Mouse (Mus musculus) macrophage (primary cell): ENCODE measurements around the gene Slc6a21. TPM values are rescaled to one million over a fixed set of nuclear protein-coding genes. Genes with fewer than 3 reads are reported as not detected.
A peak's percentile ranks its signal among the peaks of the same experiment; 100 is the strongest.

Experiments used
- H3K27ac ChIP-seq: fragments of 350-480 bp; formaldehyde crosslinking; 2 replicates; pipeline ENCODE4 v1.9.0; 2021
- H3K36me3 ChIP-seq: fragments of 350-480 bp; formaldehyde crosslinking; 2 replicates; pipeline ENCODE4 v1.9.0; 2021; ENCODE audit errors: inconsistent target
- H3K4me3 ChIP-seq: fragments of 350-480 bp; formaldehyde crosslinking; 2 replicates; pipeline ENCODE4 v1.9.0; 2021; ENCODE audit errors: inconsistent target
- H3K79me2 ChIP-seq: fragments of 350-480 bp; formaldehyde crosslinking; 2 replicates; pipeline ENCODE4 v1.9.0; 2021; ENCODE audit errors: inconsistent target
- WGBS: methylation state at CpG from one replicate; pipeline ENCODE4 v1.1.7; 2026; ENCODE audit warnings: inconsistent platforms; ENCODE audit not compliant: missing documents; 5-methylcytosine and 5-hydroxymethylcytosine counted together
- polyA plus RNA-seq: library from polyadenylated mRNA; stranded (reverse); fragments of 250-400 nt; gene quantifications from 3 replicates; pipeline ENCODE4 v1.2.4, GENCODE M21; 2018; ENCODE audit warnings: inconsistent platforms
- total RNA-seq, 78 experiments: library from RNA; depleted of rRNA; stranded (reverse); fragments of 250-400 nt; gene quantifications; 1 replicate in 9 of 78; 2 replicates in 24 of 78; 3 replicates in 43 of 78; 4 replicates in 2 of 78; pipeline ENCODE4 v1.2.4; 2018; ENCODE audit warnings: inconsistent platforms in 56 of 78

Slc6a21 gene
- total RNA-seq (2018; cell fraction: chromatin; rRNA removed) = not detected
- not detected for total RNA-seq (2018; cell fraction: cytosol; rRNA removed)
- not detected for total RNA-seq (2018; cell fraction: nucleus; rRNA removed)
- polyA plus RNA-seq = not detected in 3 replicates

DNA sequence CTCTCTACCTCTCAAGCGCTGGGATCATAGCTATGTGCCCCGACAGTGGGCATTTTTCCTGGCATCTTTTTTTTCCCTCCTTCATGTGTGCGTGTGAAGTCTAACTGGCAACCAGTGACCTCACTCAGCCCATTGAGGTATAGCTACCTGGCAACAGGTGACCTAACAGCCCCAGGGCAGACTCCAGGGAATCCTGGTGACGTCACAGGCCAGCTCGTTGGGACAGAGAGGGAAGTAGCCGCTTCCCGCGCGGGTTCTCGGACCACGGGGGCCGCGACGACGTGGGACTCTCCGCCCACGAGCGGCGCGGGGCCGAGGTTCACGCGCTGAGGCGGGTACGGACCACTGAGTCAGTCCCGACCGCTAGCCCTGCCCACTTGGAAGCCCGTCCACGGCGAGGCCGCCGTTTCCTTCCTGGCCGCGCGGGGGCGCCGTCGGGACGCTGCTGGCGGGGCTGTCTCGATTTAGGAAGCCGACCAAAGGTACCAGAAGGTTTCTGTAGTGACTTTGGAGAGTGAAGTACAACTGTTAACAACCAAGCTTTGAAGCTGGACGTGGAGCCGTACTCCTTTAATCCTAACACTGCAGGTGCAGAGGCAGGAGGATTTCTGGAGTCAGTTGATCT lies at the start of gene Slc6a21:
TSS of gene Slc6a21 (plus strand) at position 378 of the 625 bp plus-strand sequence.
- Histone ChIP-seq H3K79me2 (no peaks in the 10 kb centered on the region), H3K4me3 (no peak within 1 kb of the TSS; the same call in 1 of the 2 replicates), H3K27ac (no peak within 1 kb of the TSS), H3K36me3 (no peaks in the 10 kb centered on the region)
- WGBS = 6% methylated on average over 38 of the region's 44 CpGs

DNA sequence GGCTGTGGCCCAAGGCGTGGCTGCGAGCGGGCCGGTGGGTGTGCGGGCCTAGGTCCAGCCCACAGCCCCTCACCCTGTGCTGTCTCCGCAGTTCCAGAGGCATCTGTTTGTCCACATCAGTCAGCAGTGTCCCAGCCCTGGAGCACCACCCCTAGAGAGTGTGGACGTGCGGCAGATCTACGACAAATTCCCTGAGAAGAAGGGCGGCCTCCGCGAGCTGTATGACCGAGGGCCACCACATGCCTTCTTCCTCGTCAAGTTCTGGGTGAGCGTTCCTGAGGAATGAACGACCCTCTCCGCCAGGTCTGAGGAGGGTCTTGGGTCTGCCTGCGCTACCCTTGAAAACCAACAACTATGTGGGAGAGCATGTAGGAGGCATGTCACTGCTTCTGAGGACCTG lies 48.8 kb upstream of the Slc6a21 start:
- H3K36me3 ChIP-seq = 0 out of 2 replicates have a peak, but pooled peaks cover 3% of the 10 kb centered on the region
- no peaks in the 10 kb centered on the region for H3K79me2 ChIP-seq
- no peak overlapping the region for H3K4me3 ChIP-seq
- WGBS = 97% methylated on average over 18 of the region's 18 CpGs
- H3K27ac ChIP-seq = no peak overlapping the region

DNA sequence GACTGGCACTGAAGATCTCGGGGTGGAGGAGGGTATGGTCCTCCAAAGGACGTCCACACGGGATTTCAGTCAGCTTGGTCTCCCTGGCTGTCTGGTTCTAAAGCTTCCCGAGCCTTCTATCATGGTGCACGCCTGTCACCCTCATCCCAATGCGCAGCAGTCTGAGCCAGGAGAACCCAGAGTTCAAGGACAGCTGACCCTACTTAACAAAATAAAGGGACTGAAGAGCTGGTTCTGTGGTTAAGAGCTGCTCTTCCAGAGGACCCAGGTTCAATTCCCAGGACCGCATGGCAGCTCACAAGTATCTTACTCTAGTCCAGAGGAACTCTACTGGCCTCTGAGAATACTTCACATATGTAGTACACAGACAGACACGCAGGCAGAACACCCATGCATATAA lies 48.3 kb upstream of the Slc6a21 start:
- 96% methylated on average over 8 of the region's 8 CpGs for WGBS
- Histone ChIP-seq H3K4me3 (no peak overlapping the region), H3K79me2 (no peaks in the 10 kb centered on the region), H3K27ac (no peak overlapping the region), H3K36me3 (0 out of 2 replicates have a peak, but pooled peaks cover 7% of the 10 kb centered on the region)

DNA sequence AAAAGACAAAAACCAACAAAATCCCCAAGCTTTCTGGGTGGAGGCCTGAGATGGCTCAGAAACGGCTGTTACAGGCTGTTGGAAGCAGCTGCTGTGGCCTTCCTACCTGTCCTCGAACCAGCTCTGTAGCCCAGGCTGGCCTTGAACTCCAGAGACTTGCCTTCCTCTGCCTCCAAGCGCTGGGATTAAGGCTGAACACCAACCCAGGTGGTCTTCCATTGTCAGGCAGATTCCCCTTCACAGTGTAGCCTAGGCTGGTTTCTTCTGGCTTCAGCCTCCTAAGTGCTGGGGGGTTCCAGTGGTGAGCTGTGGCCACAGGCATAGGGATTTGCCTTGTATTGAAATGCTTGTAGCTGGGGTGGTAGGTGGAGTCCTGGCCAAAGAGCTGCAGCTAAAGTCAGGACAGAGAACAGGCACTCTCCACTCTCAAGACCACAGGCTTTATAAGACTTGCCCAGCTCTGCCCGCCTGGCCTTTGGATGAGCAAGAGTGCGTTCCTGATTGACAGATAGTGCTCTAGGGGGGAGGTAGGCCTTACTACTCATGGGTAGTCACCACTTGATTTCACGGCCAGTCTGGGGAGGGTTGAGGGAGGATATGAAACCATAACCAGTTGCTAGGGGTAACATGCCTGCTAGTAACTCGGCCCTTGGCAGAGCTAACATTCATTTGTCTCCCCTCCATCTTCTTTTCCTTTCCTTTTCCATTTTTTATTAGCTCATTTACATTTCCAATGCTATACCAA lies 47.7 kb upstream of the Slc6a21 start:
- Histone ChIP-seq H3K79me2 (no peaks in the 10 kb centered on the region), H3K27ac (no peak overlapping the region), H3K36me3 (0 out of 2 replicates have a peak, but pooled peaks cover 7% of the 10 kb centered on the region), H3K4me3 (no peak overlapping the region)
- 72% methylated on average over 7 of the region's 7 CpGs for WGBS

DNA sequence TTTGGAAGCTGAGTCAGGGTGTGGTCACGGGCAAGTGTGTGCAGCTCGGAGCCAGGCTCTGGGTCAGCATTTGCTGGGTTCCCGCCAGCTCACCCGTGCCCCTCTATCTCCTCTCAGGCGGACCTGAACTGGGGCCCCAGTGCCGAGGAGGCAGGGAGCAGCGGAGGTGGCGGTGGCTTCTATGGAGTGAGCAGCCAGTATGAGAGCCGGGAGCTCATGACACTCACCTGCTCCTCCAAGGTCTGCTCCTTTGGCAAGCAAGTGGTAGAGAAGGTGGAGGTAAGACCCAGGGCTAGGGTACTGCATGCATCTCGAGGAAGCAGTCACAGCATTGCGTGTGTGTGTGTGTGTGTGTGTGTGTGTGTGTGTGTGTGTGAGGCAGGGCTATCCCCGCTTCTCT lies 46.1 kb upstream of the Slc6a21 start:
- 87% methylated on average over 10 of the region's 12 CpGs for WGBS
- H3K36me3 ChIP-seq = peaks cover 19% of the 10 kb centered on the region; the same call in 1 of the 2 replicates
- H3K27ac ChIP-seq = no peak overlapping the region
- no peak overlapping the region for H3K4me3 ChIP-seq
- no peaks in the 10 kb centered on the region for H3K79me2 ChIP-seq

DNA sequence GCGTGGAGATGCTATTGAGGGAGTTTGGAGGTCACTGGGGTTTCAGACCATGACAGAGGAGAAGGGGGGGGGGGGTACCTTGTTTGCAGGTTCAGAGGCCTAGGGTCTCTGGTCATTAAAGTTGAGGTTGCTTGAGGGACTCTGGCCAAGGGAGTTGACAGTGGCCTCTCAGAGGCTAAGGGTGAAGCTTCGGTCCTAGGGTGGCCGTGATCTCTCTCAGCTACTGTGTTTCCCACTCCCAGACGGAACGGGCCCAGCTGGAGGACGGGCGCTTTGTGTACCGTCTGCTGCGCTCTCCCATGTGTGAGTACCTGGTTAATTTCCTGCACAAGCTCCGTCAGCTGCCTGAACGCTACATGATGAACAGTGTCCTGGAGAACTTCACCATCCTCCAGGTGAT lies 45.4 kb upstream of the Slc6a21 start:
- no peak overlapping the region for H3K27ac ChIP-seq
- WGBS = 93% methylated on average over 11 of the region's 11 CpGs
- H3K4me3 ChIP-seq = no peak overlapping the region
- H3K36me3 ChIP-seq = peaks cover 19% of the 10 kb centered on the region; the same call in 1 of the 2 replicates
- H3K79me2 ChIP-seq = no peaks in the 10 kb centered on the region

DNA sequence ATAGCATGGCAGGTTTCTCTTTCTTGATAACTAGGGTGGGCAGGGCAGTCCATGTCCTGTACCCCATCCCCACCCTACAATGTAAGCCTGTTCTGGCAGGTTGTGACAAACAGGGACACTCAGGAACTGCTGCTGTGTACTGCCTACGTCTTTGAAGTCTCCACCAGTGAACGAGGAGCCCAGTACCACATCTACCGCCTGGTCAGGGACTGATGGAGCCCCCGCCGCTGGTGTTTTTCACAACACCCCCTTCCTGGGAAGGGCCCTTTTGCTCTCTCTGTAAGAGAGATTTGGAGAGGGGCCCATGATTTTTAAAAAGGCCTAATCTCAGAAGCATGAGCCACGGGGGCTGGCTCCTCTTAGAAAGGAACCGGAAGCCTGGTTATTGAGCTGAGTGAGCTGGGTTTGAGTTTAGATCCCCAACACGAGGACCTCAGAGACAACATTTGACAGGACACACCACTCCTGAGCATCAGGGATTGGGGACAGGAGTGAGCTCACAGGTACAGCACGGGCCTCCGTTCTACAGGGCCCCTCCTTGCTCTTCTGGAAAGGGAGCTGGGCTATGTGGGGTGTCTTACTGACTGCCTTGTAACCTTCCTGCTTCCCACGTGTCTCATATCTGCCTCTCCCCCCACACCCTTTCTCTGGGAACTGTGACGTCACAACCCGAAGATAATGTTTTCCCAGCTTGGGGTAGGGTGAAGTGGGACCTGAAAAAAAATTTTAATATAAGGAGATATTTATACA lies 44.4 kb upstream of the Slc6a21 start:
- no peaks in the 10 kb centered on the region for H3K79me2 ChIP-seq
- H3K36me3 ChIP-seq = peaks cover 19% of the 10 kb centered on the region; the same call in 1 of the 2 replicates
- WGBS = 87% methylated on average over 12 of the region's 13 CpGs
- H3K27ac ChIP-seq = no peak overlapping the region
- H3K4me3 ChIP-seq = no peak overlapping the region

DNA sequence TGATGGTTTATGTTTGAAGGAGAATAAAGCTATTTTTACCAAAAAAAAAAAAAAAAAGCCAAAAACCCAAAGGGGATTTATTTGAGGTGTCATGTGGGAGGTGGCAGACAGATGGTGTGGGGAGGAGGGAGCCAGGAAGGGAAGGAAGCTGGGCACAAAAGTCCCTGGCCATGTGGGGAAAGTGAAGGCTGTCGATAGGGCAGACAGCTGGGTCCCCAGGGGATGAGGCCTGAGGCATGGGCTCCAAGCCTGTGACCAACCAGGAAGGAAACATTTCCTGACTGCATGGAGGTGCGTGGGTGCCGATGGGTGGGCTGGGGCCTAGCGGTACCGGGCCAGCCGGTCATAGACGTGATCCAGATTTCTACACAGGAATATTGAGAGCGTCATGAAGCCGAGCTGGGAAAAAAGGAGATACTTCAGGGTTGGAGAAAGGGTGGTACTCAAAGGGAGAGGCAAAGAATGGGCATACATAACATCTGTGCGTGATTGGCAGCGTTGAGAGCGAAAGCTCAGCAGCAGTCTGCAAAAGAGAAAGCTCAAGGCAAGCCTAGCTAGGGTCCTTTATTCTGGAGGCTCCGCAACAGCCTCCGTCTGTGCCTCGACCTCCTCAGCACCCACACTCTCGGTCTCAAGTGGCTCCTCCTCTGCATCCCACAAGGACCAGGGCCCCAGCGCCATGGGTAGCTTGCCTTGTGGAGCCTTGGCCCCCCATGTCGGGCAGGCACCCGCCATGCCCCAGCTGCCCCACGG lies 43.6 kb upstream of the Slc6a21 start:
- WGBS = 61% methylated on average over 15 of the region's 20 CpGs
- H3K4me3 ChIP-seq = no peak overlapping the region
- peaks cover 19% of the 10 kb centered on the region; the same call in 1 of the 2 replicates for H3K36me3 ChIP-seq
- H3K79me2 ChIP-seq = no peaks in the 10 kb centered on the region
- no peak overlapping the region for H3K27ac ChIP-seq

DNA sequence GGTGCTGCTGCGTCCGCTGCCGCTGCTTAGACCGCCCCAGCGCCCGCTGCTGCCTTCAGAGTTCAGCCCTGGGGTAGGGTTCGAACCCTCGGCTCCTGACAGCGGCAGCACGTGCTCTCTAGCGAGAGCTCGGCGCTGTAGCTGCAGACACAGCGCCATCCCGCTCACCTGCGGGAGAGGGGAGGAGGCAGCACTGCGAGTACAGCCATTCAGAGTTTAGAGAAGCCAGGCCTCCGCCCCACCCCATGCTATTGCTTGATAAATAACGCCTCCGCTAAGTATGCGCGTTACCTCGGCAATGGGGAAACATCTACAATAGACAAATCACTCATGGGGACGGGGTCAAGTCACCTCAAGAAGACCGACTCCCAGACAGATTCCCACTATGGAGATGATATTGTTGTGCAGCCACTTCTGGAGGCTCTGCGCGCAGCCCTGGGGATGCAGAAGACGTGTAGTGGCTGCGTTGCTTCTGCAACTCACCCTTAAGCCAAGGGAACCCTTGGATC lies 42.9 kb upstream of the Slc6a21 start:
- 94% methylated on average over 23 of the region's 29 CpGs for WGBS
- no peaks in the 10 kb centered on the region for H3K79me2 ChIP-seq
- peaks cover 19% of the 10 kb centered on the region; the same call in 1 of the 2 replicates for H3K36me3 ChIP-seq
- no peak overlapping the region for H3K27ac ChIP-seq
- H3K4me3 ChIP-seq = no peak overlapping the region

DNA sequence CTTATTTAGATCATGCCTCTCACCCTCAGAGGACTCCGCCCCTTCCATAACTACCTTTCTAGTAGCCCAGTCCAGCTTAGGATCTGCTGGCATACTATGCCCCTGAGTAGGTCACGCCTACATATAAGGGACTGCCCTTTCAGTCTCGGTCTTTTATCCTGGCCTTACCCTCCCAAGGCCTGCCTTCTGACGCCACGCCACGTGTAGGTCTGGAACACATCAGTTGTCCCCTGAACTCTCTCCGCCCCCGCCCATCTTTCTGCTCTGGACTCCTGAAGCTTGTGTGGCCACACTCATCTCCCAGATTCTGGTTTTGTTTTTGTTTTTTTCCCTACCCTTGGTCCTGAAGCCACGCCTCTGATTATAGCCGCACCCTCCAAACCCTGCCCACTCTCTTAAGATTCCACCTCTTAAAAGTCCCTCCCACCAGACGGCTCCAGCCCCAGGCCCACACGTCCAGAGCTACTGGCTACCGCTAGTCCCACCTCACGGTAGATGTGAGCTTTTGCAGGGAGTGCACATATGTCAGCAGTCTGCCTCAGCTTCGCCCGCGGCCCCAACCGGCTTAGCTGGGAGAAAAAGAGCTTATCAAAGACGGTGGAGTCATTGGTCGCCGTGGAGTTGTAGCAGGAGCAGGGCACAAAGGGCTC lies 42.3 kb upstream of the Slc6a21 start:
- Histone ChIP-seq H3K36me3 (peaks cover 19% of the 10 kb centered on the region; the same call in 1 of the 2 replicates), H3K4me3 (no peak overlapping the region), H3K79me2 (no peaks in the 10 kb centered on the region), H3K27ac (no peak overlapping the region)
- WGBS = 95% methylated on average over 20 of the region's 21 CpGs

DNA sequence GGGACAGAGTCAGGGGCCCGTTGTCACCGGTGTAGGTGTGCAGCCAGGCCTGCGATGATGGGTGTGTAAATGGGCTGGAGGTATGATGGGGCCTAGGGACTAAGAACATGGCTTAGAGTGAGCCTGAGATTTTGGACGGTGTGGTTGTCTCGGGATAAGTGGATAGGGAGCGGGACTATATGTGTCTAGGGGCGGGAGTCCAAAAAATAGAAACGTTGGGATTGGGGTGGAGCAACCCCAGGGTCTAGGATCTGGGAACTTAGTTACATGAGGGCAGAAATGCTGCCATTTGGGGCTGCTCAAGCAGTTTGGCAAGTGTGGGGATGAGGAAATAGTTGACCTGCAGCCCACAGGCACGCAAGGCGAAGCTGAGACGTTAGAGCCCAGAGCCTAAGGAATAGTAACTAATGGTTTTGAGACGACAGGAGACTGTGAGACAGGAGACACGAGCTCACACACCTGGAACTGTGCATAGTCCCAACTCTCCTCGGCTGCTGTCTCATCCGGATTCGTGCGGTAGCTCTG lies 41.6 kb upstream of the Slc6a21 start:
- WGBS = 86% methylated on average over 16 of the region's 17 CpGs
- H3K27ac ChIP-seq = no peak overlapping the region
- H3K79me2 ChIP-seq = no peaks in the 10 kb centered on the region
- peaks cover 19% of the 10 kb centered on the region; the same call in 1 of the 2 replicates for H3K36me3 ChIP-seq
- H3K4me3 ChIP-seq = no peak overlapping the region

DNA sequence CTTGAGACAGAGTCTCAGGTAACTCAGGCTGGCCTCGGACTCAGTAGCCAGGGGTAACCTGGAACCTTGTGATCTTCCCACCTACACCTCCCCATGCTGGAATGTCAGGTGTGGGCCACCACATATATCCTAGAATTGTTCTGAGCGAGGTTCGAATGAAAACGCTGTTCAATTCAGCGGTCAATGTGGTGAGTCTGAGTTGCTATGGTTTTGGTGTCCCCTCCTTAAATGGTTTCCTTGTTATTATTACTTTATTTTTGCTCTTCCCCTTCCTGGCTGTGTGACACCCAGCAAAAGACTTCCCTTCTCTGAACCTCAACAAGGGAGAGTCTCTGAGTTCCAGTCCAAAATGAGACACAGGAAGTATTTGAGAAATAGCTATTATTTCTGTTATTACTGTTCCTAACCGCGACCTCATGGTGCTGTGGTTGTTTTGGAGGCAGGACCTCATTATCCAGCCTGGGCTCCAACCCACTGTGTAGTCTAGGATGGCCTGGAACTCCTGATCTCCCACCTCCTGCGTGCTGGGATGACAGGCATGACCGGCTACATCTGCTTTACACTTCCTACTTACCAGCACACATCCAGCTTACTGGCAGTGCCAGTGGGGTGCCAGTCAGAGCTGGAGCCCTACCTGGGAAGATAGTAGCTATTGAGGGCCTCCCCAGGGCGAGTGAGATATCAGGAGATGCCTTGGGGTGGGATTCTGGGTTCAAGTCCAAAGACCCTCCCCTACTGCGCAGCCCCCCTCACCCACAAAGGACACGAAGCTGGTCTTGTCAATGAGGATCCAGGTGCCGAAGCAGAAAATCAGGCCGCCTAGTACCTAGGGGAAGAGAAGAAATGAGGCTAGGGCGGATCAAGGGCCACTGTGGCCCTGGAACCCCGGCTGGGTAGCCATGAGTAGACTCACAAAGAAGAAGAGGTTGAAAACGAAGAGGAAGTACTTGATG lies 39.3 kb upstream of the Slc6a21 start:
- 17% methylated on average over 17 of the region's 17 CpGs for WGBS
- Histone ChIP-seq H3K27ac (peak overlapping the region; percentile 96), H3K36me3 (peaks cover 19% of the 10 kb centered on the region; the same call in 1 of the 2 replicates), H3K4me3 (peak overlapping the region; percentile 79), H3K79me2 (no peaks in the 10 kb centered on the region)
